Mouse (Mus musculus) MEL (cell line): Measurements from ENCODE around the gene Diablo. TPM values are rescaled to one million over a fixed set of nuclear protein-coding genes. Genes with fewer than 3 reads are reported as not detected.

Experiments used
- DNase-seq: peaks from one replicate; pipeline ENCODE4 v3.0.0; 2011; ENCODE audit warnings: low read depth, low spot score
- H3K27ac ChIP-seq: 2 replicates; pipeline ENCODE4 v1.5.1; 2012; ENCODE audit warnings: low read depth, mild to moderate bottlenecking, control low read depth, low read length, moderate library complexity; ENCODE audit not compliant: control insufficient read depth
- H3K27me3 ChIP-seq, 2 experiments: fragments of 150-350 bp in 1 of 2; sonication (generic) in 1 of 2; 2 replicates each; pipeline ENCODE4 v1.6.1; 2012; ENCODE audit warnings: low read length in 2 of 2, mild to moderate bottlenecking in 2 of 2, improper control_type of control experiment in 1 of 2, moderate library complexity in 1 of 2; ENCODE audit not compliant: insufficient read depth in 2 of 2, control insufficient read depth in 1 of 2
- H3K36me3 ChIP-seq, 2 experiments: 2 replicates each; pipeline ENCODE4 v1.6.1; 2012 to 2014; ENCODE audit warnings: low read length in 2 of 2, improper control_type of control experiment in 1 of 2, inconsistent platforms in 1 of 2, mild to moderate bottlenecking in 1 of 2; ENCODE audit not compliant: insufficient read depth in 2 of 2, control insufficient read depth in 1 of 2
- H3K4me1 ChIP-seq, 2 experiments: fragments of 150-350 bp in 1 of 2; sonication (generic) in 1 of 2; 2 replicates each; pipeline ENCODE4 v1.6.1; 2012; ENCODE audit warnings: low read length in 2 of 2, improper control_type of control experiment in 1 of 2, mild to moderate bottlenecking in 1 of 2; ENCODE audit not compliant: insufficient read depth in 2 of 2, control insufficient read depth in 1 of 2
- H3K4me3 ChIP-seq, 2 experiments: fragments of 150-350 bp in 1 of 2; sonication (generic) in 1 of 2; 2 replicates each; pipeline ENCODE4 v1.5.1; 2012; ENCODE audit warnings: low read depth in 2 of 2, low read length in 2 of 2, mild to moderate bottlenecking in 2 of 2, moderate library complexity in 2 of 2, control low read depth in 1 of 2, improper control_type of control experiment in 1 of 2; ENCODE audit not compliant: control insufficient read depth in 1 of 2, insufficient read depth in 1 of 2
- H3K79me2 ChIP-seq: 2 replicates; pipeline ENCODE4 v1.6.1; 2012; ENCODE audit warnings: mild to moderate bottlenecking, low read length, moderate library complexity; ENCODE audit not compliant: control insufficient read depth, poor library complexity, insufficient read depth
- H3K9ac ChIP-seq: 2 replicates; pipeline ENCODE4 v1.6.1; 2012; ENCODE audit warnings: low read depth, mild to moderate bottlenecking, control low read depth, low read length, moderate library complexity; ENCODE audit not compliant: control insufficient read depth, poor library complexity, severe bottlenecking
- H3K9me3 ChIP-seq: fragments of 150-350 bp; sonication (generic); replicated peaks from 2 replicates; pipeline ENCODE4 v1.6.1; 2012; ENCODE audit warnings: mild to moderate bottlenecking, low read length, improper control_type of control experiment, moderate library complexity; ENCODE audit not compliant: insufficient read depth
- BHLHE40 ChIP-seq: IDR thresholded peaks from 2 replicates; pipeline ENCODE4 v1.6.1; 2012; ENCODE audit warnings: low read depth, mild to moderate bottlenecking, inconsistent platforms, low read length, improper control_type of control experiment, borderline replicate concordance
- CTCF ChIP-seq, 3 experiments: IDR thresholded peaks in 2 of 3; conservative IDR thresholded peaks in 1 of 3; 2 replicates each; pipeline ENCODE4 v1.5.1; 2011 to 2012; ENCODE audit warnings: low read length in 3 of 3, low read depth in 2 of 3, mild to moderate bottlenecking in 2 of 3, improper control_type of control experiment in 1 of 3, inconsistent platforms in 1 of 3, mixed read lengths in 1 of 3, moderate library complexity in 1 of 3; ENCODE audit not compliant: control insufficient read depth in 1 of 3, insufficient read depth in 1 of 3, poor library complexity in 1 of 3, severe bottlenecking in 1 of 3
- ELF1 ChIP-seq: IDR thresholded peaks from 2 replicates; pipeline ENCODE4 v1.6.1; 2014; ENCODE audit warnings: low read depth, mild to moderate bottlenecking, inconsistent platforms, low read length, improper control_type of control experiment, moderate library complexity
- EP300 ChIP-seq, 2 experiments: IDR thresholded peaks; 2 replicates each; pipeline ENCODE4 v1.6.1; 2011; ENCODE audit warnings: improper control_type of control experiment in 2 of 2, low read length in 2 of 2, low read depth in 1 of 2, mild to moderate bottlenecking in 1 of 2
- ETS1 ChIP-seq: IDR thresholded peaks from 2 replicates; pipeline ENCODE4 v1.6.1; 2012; ENCODE audit warnings: low read depth, mild to moderate bottlenecking, inconsistent platforms, low read length, improper control_type of control experiment, moderate library complexity
- GABPA ChIP-seq: IDR thresholded peaks from 2 replicates; pipeline ENCODE4 v1.6.1; 2012; ENCODE audit warnings: low read depth, mild to moderate bottlenecking, inconsistent platforms, low read length, improper control_type of control experiment, moderate library complexity
- HCFC1 ChIP-seq: IDR thresholded peaks from 2 replicates; pipeline ENCODE4 v1.6.1; 2012; ENCODE audit warnings: low read depth, mild to moderate bottlenecking, inconsistent platforms, low read length, improper control_type of control experiment, moderate library complexity
- JUND ChIP-seq: IDR thresholded peaks from 2 replicates; pipeline ENCODE4 v1.6.1; 2011; ENCODE audit warnings: low read depth, mild to moderate bottlenecking, improper control_type of control experiment, low read length
- KAT2A ChIP-seq: conservative IDR thresholded peaks from 2 replicates; pipeline ENCODE4 v1.6.1; 2012; ENCODE audit warnings: low read depth, low read length, improper control_type of control experiment, inconsistent platforms
- MAX ChIP-seq: IDR thresholded peaks from 2 replicates; pipeline ENCODE4 v1.6.1; 2011; ENCODE audit warnings: low read length, improper control_type of control experiment
- MEF2A ChIP-seq: IDR thresholded peaks from 2 replicates; pipeline ENCODE4 v1.6.1; 2014; ENCODE audit warnings: low read depth, mild to moderate bottlenecking, inconsistent platforms, low read length, improper control_type of control experiment; ENCODE audit not compliant: poor library complexity, insufficient replicate concordance, severe bottlenecking; ENCODE audit errors: extremely low read depth
- MXI1 ChIP-seq: IDR thresholded peaks from 2 replicates; pipeline ENCODE4 v1.6.1; 2011; ENCODE audit warnings: mild to moderate bottlenecking, low read depth, low read length, improper control_type of control experiment
- MYB ChIP-seq: IDR thresholded peaks from 2 replicates; pipeline ENCODE4 v1.6.1; 2011; ENCODE audit warnings: mild to moderate bottlenecking, low read depth, low read length, improper control_type of control experiment
- NELFE ChIP-seq: IDR thresholded peaks from 2 replicates; pipeline ENCODE4 v1.6.1; 2011; ENCODE audit warnings: low read depth, low read length, improper control_type of control experiment
- POLR2A ChIP-seq, 2 experiments: IDR thresholded peaks; 2 replicates each; pipeline ENCODE4 v1.6.1; 2011 to 2012; ENCODE audit warnings: low read length in 2 of 2, mild to moderate bottlenecking in 2 of 2, control low read depth in 1 of 2, improper control_type of control experiment in 1 of 2, low read depth in 1 of 2, moderate library complexity in 1 of 2; ENCODE audit not compliant: control insufficient read depth in 1 of 2, insufficient read depth in 1 of 2, poor library complexity in 1 of 2
- POLR2AphosphoS5 ChIP-seq: IDR thresholded peaks from 2 replicates; pipeline ENCODE4 v1.6.1; 2012; ENCODE audit warnings: low read depth, borderline replicate concordance, mild to moderate bottlenecking, inconsistent platforms, low read length, moderate library complexity, mixed read lengths
- RCOR1 ChIP-seq: IDR thresholded peaks from 2 replicates; pipeline ENCODE4 v1.6.1; 2012; ENCODE audit warnings: low read depth, mild to moderate bottlenecking, inconsistent platforms, low read length, improper control_type of control experiment
- SMC3 ChIP-seq: IDR thresholded peaks from 2 replicates; pipeline ENCODE4 v1.6.1; 2011; ENCODE audit warnings: low read depth, low read length, improper control_type of control experiment
- USF2 ChIP-seq, 2 experiments: IDR thresholded peaks; 2 replicates each; pipeline ENCODE4 v1.6.1; 2011 to 2012; ENCODE audit warnings: improper control_type of control experiment in 2 of 2, low read length in 2 of 2, borderline replicate concordance in 1 of 2, inconsistent platforms in 1 of 2, low read depth in 1 of 2, mild to moderate bottlenecking in 1 of 2; ENCODE audit not compliant: insufficient read depth in 1 of 2
- ZMIZ1 ChIP-seq: IDR thresholded peaks from 2 replicates; pipeline ENCODE4 v1.6.1; 2012; ENCODE audit warnings: low read depth, mild to moderate bottlenecking, inconsistent platforms, low read length, improper control_type of control experiment, moderate library complexity
- polyA plus RNA-seq, 2 experiments: library from polyadenylated mRNA; stranded (reverse) in 1 of 2; unstranded in 1 of 2; fragments of >175 nt in 1 of 2; fragments of >200 nt in 1 of 2; gene quantifications; 2 replicates each; pipeline versions ENCODE4 v1.2.1 to v1.2.4; 2012; ENCODE audit warnings: low replicate concordance in 2 of 2, low read depth in 1 of 2; ENCODE audit not compliant: insufficient read length in 2 of 2, insufficient read depth in 1 of 2, missing spikeins in 1 of 2
- total RNA-seq: library from RNA; depleted of rRNA; stranded (reverse); fragments of 300-350 nt; gene quantifications from 2 replicates; pipeline ENCODE4 v1.2.3, GENCODE M21; 2012

The Diablo gene
- total and polyA plus RNA-seq, 3 experiments = 48.9 to 70.8 TPM; not detected in 1

GRCm38 (mm10) chr5:123572357-123573186, 48.6 kb upstream of the Diablo start, which contains the start of gene Vps33a (continued):
- peak; percentile 65 for TF ChIP-seq ETS1
- TF ChIP-seq MEF2A = no peak
- no peak for TF ChIP-seq SMC3

DNA sequence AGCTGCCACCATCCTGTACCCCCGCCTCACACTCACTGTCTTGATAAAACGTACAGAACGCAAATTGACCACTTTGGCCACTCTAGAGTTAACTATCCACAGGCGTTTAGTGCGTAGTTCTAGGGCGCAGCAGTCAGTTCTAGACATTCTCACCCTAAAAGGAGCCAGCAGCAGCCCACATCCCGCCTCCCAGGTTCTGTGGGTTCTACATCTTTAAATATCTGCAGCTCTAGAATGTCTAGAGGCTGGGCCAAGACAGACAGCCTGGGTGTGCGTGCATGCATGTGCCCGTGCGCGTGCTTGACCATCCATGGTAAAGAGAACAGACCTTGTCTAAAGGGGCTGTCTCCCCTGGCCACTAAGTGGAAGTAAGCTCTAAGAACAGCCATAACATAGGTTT, 37.2 kb upstream of the Diablo start:
- no peaks in the 10 kb centered on the region for H3K4me1 ChIP-seq
- H3K4me3 ChIP-seq = no peak overlapping the region
- H3K9ac ChIP-seq = no peak overlapping the region
- TF ChIP-seq USF2 (IDR thresholded peaks at IDR 0.05; ENCODE audit: borderline replicate concordance in 1 of 2, insufficient read depth in 1 of 2, low read depth in 1 of 2, low read length in 2 of 2) (no peak), CTCF (IDR thresholded peaks at IDR 0.05 in 2 of 3, conservative IDR thresholded peaks at IDR 0.05 in 1 of 3; ENCODE audit: control insufficient read depth in 1 of 3, insufficient read depth in 1 of 3, low read depth in 2 of 3, low read length in 3 of 3, poor library complexity in 1 of 3, severe bottlenecking in 1 of 3) (no peak), BHLHE40 (no peak), MXI1 (no peak)
- no peaks in the 10 kb centered on the region for H3K79me2 ChIP-seq
- H3K36me3 ChIP-seq = peaks cover 0 to 6% of the 10 kb centered on the region in 2 experiments; a peak in 2 of 4 replicates
- H3K27ac ChIP-seq = no peak overlapping the region
- no peak for DNase-seq
- H3K27me3 ChIP-seq = no peaks in the 10 kb centered on the region
- H3K9me3 ChIP-seq = no peaks in the 10 kb centered on the region

GRCm38 (mm10) chr5:123559588-123559987, 35.6 kb upstream of the Diablo start:
- H3K9ac ChIP-seq = no peak overlapping the region
- TF ChIP-seq ELF1 = no peak
- no peak for TF ChIP-seq MAX
- no peak for TF ChIP-seq GABPA
- no peak for TF ChIP-seq JUND
- TF ChIP-seq MYB = no peak
- TF ChIP-seq ZMIZ1 = no peak
- no peak for TF ChIP-seq RCOR1
- TF ChIP-seq EP300 (IDR thresholded peaks at IDR 0.05; ENCODE audit: low read depth in 1 of 2, low read length in 2 of 2) = no peak
- TF ChIP-seq KAT2A = no peak
- TF ChIP-seq ETS1 = no peak
- no peak for TF ChIP-seq HCFC1
- no peak for TF ChIP-seq POLR2A (IDR thresholded peaks at IDR 0.05; ENCODE audit: control insufficient read depth in 1 of 2, insufficient read depth in 1 of 2, low read depth in 1 of 2, low read length in 2 of 2, poor library complexity in 1 of 2)
- no peak for TF ChIP-seq POLR2AphosphoS5
- no peak for TF ChIP-seq CTCF (IDR thresholded peaks at IDR 0.05 in 2 of 3, conservative IDR thresholded peaks at IDR 0.05 in 1 of 3; ENCODE audit: control insufficient read depth in 1 of 3, insufficient read depth in 1 of 3, low read depth in 2 of 3, low read length in 3 of 3, poor library complexity in 1 of 3, severe bottlenecking in 1 of 3)
- TF ChIP-seq NELFE = no peak
- TF ChIP-seq, all 39 proteins: peak for 0
- no peak overlapping the region for H3K27ac ChIP-seq
- no peak overlapping the region for H3K4me3 ChIP-seq
- no peaks in the 10 kb centered on the region for H3K4me1 ChIP-seq
- no peak for DNase-seq
- no peaks in the 10 kb centered on the region for H3K9me3 ChIP-seq
- H3K36me3 ChIP-seq = peaks cover 0 to 6% of the 10 kb centered on the region in 2 experiments; a peak in 2 of 4 replicates
- no peaks in the 10 kb centered on the region for H3K27me3 ChIP-seq
- no peaks in the 10 kb centered on the region for H3K79me2 ChIP-seq
